Mouse (Mus musculus) macrophage (primary cell): Measurements from ENCODE around the gene Exoc4. TPM values are rescaled to one million over a fixed set of nuclear protein-coding genes. Genes with fewer than 3 reads are reported as not detected.

Experiments
- H3K27ac ChIP-seq: fragments of 350-480 bp; formaldehyde crosslinking; 2 replicates; pipeline ENCODE4 v1.9.0; 2021
- H3K36me3 ChIP-seq: fragments of 350-480 bp; formaldehyde crosslinking; 2 replicates; pipeline ENCODE4 v1.9.0; 2021; ENCODE audit errors: inconsistent target
- H3K4me3 ChIP-seq: fragments of 350-480 bp; formaldehyde crosslinking; 2 replicates; pipeline ENCODE4 v1.9.0; 2021; ENCODE audit errors: inconsistent target
- H3K79me2 ChIP-seq: fragments of 350-480 bp; formaldehyde crosslinking; 2 replicates; pipeline ENCODE4 v1.9.0; 2021; ENCODE audit errors: inconsistent target
- WGBS: methylation state at CpG from one replicate; pipeline ENCODE4 v1.1.7; 2026; ENCODE audit warnings: inconsistent platforms; ENCODE audit not compliant: missing documents; 5-methylcytosine and 5-hydroxymethylcytosine counted together
- polyA plus RNA-seq: library from polyadenylated mRNA; stranded (reverse); fragments of 250-400 nt; gene quantifications from 3 replicates; pipeline ENCODE4 v1.2.4, GENCODE M21; 2018; ENCODE audit warnings: inconsistent platforms

Gene Exoc4
- polyA plus RNA-seq, 1 experiment from 2014 or later, result 52.1 TPM

DNA sequence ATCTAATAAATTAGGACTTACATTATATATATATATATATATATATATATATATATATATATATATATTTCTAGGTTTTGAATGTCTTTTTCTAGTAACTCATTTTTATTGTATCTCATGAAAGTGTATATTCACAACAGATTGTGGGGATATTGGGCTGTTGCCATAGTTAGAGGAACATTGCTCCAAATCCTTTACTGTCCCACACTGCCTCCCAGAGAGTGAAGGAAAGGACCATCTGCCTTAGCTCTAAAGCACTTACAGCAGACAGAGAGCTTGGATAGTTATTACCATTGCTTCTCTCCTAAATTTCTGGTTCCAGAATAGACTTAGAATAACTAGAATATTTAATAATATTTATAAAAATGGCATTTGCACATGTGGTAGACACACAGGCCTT, 512.7 kb downstream of the Exoc4 start:
- Histone ChIP-seq H3K4me3 (no peak overlapping the region), H3K79me2 (no peaks in the 10 kb centered on the region), H3K27ac (no peak overlapping the region), H3K36me3 (no peaks in the 10 kb centered on the region)

DNA sequence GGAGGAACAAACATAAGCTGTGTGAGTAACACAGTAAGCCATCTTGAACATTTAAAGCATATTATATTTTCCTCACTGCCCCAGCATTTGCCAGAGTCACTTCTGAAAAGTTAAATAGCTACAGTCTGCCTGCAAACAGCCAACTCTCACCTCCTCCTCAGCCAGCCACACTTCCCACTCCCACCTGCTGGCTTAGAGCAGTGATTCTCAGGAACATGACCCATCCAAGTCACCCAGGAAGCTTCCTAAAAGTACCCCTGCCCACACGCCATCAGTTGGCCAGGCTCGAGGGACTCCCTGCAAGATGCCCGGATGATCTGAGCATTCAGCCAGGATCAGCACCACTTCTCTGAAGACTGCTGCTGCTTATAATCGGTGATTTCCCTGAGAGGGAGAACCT, 514.4 kb downstream of the Exoc4 start:
- no peak overlapping the region for H3K4me3 ChIP-seq
- WGBS, result 87% methylated on average over 4 of the region's 4 CpGs

DNA sequence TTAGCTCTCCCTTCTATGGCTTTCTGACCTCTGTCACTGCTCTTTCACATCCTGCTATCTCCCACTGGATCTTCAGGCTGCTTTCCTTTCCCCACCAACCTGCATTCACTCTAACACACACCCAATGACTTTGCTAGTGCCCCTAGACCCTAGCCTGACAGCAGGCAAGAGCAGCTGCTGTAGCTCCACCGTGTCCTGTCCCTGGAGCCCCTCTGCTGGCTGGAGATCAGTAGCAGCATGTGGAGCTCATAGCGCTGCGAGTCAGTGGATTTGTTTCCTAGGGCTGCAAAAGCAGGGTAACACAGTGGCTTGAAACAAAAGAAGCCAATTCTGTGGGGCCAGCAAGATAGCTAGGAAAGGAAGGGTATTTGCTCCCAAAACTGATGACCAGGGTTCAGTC, 515.1 kb downstream of the Exoc4 start:
- Histone ChIP-seq H3K79me2 (no peaks in the 10 kb centered on the region), H3K36me3 (no peaks in the 10 kb centered on the region), H3K4me3 (no peak overlapping the region), H3K27ac (no peak overlapping the region)
- WGBS, result 85% methylated on average over 3 of the region's 3 CpGs

More for the DNA sequence above, 514.4 kb downstream of the Exoc4 start:
- no peak overlapping the region for H3K27ac ChIP-seq
- no peaks in the 10 kb centered on the region for H3K36me3 ChIP-seq
- H3K79me2 ChIP-seq, result no peaks in the 10 kb centered on the region

DNA sequence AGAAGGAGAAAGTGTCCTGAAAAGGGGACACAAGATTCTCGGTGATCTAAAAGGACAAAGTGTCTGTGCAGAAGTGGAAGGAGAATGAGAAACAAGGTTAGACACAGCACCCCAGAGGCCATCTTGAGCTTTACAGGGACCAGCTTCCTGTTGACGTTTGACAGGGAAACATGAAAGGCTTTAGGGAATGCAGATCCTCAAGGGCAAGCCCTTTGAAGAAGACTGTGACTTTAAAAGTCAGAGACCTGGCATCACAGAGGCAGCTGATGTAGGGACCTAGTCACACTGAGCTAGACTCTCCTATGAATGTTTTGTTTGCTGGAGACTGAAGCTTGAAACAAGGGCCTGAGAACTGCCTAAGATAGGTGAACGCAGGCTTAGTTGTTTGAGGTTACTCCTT, 520.4 kb downstream of the Exoc4 start:
- Histone ChIP-seq H3K27ac (no peak overlapping the region), H3K79me2 (no peaks in the 10 kb centered on the region), H3K4me3 (no peak overlapping the region), H3K36me3 (no peaks in the 10 kb centered on the region)
- WGBS, result 87% methylated on average over 3 of the region's 3 CpGs

DNA sequence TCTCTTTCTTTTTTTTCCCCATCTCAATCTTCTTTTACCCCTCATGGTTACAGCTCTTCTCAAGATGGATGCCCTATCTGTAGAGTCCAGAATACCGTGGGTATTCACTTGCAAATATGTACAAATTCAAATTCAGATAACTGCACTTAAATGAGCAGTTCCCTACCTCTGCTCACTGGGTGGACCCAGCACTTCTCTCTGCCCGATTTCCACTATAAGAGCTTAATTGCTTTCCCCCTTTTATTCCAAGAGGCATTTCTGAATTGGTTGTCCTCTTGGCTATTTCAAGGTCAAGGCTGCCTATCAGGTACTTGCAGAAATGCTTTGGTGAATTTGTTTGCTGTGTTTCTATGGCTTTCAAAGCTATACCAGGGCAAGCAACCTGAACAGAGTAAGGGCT, 521.1 kb downstream of the Exoc4 start:
- Histone ChIP-seq H3K4me3 (no peak overlapping the region), H3K36me3 (no peaks in the 10 kb centered on the region), H3K27ac (no peak overlapping the region), H3K79me2 (no peaks in the 10 kb centered on the region)
- WGBS, result 84% methylated on average over 2 of the region's 2 CpGs

DNA sequence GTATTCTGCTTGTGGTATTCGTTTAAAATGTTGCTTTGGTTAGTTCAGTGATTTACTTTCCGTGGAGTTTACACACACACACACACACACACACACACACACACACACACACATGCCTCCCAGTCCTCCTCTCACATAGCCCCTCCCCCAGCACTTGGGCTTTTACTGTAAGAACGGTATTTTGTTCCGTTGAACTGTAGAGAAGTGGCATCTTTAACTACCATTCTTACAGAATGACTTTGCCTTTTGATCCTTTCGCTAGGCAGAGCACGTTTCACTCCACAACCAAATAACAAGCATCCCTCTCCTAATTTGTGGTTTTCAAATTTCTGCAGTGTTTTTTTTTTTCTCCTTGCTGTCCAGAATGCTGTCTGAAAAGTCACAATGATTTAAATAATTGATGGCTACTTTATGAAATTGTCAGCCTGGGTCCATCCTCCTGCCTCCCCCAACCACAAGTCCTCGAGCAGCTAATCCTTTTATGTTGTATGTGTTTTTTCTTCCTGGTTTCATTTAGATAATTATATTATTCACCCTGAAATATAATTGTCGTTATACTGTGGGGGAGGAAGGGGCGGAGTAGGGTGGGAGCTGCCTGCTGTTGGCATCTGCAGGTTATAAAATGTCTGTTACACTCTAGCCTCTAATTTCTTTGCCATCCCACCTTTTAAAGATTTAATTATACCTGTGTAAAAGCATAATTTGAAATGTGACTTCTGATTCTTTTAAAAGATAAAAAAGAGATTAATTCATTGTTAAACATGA, 523.8 kb downstream of the Exoc4 start:
- no peak overlapping the region for H3K27ac ChIP-seq
- H3K4me3 ChIP-seq, result no peak overlapping the region
- no peaks in the 10 kb centered on the region for H3K36me3 ChIP-seq
- WGBS, result 87% methylated on average over 6 of the region's 9 CpGs
- no peaks in the 10 kb centered on the region for H3K79me2 ChIP-seq

DNA sequence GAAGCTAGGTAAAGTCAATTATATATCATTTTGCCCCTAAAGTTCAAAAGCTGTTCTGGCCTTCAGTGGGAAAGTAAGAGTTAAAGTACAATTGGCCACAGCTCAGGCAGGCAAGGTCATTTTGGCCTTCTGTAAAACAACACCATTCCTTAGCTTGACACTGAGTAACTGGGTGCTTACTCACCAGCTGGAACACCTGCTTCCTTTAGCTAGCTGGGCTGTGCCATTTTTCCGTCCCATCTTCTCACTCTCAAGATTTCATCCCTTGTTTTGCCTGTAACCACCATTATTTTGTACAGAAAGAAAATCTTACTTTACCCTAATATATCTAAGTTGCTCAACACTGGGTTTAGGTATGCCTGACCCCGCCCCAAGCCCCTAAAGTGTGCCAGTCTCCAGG, 543.7 kb downstream of the Exoc4 start:
- no peak overlapping the region for H3K4me3 ChIP-seq
- H3K79me2 ChIP-seq, result no peaks in the 10 kb centered on the region
- no peaks in the 10 kb centered on the region for H3K36me3 ChIP-seq
- no peak overlapping the region for H3K27ac ChIP-seq
- WGBS, result 97% methylated on average over 2 of the region's 2 CpGs

DNA sequence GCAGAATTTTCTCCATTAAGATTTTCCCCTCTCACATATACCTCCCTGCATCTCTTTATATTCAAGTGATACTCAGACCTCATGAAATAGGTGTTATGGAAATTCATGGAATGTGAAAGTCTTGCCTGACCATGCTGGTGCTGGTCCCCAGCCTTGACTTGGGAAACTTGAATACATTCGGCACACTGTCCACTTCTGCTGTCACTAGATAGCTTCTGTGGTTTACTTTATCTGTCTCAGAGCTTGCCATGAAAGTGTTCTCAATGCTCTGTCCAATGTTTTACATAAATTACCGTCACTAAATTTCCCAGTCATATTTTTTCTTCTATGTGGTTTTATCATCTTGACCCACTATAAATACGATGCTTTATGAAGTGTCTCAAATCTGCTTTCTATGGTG, 552.4 kb downstream of the Exoc4 start:
- WGBS, result 100% methylated on average over 3 of the region's 3 CpGs
- Histone ChIP-seq H3K79me2 (no peaks in the 10 kb centered on the region), H3K36me3 (no peaks in the 10 kb centered on the region), H3K4me3 (no peak overlapping the region), H3K27ac (no peak overlapping the region)

DNA sequence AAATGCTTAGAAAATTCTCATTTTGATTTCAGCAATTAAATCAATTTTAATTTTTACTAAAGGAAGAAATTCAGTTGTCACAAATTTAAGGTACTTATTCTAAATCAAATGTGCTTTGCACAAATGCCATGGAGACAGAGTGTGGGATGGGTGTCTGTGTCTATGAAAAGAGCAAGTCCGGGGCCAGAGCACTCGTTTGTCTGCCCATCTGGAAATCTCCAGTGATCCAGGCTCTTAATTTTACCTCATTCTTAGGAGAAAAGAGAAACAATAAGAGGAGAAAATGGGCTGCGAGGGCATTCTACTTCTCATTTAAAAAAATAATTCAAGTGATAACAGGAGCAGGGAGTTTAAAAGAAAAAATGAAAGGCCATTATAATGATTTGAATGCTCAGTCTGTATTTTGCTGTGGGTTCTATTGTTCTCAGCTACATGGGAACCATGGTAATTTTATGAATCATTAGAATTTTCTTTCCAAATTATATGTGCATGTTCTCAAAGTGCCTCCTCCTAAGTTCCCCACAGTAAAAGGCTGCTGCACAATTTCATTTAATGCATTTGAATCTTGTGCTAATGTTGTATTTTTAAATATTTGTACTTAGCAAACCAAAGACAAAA, 554.7 kb downstream of the Exoc4 start:
- no peaks in the 10 kb centered on the region for H3K79me2 ChIP-seq
- no peaks in the 10 kb centered on the region for H3K36me3 ChIP-seq
- 98% methylated on average over 3 of the region's 3 CpGs for WGBS
- no peak overlapping the region for H3K4me3 ChIP-seq
- H3K27ac ChIP-seq, result no peak overlapping the region

DNA sequence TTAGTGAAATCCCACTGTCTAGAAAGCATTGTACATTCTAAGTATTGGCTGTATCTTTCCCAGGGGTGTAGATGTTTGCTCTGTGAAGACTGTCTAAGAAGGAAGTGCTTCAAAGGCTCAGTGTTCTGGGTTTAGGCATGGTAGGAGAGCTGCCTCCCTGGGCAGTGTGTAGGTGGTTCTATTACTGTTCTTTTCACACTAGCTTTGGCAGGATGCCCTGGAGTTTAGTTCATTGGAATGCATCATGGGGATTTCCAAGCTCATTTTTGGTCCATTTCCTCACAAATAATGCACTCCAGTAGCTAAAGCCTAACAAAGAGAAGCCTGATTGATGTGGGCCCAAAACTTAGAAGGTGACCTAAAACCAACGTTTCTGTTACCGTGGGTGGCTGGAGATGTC, 555.9 kb downstream of the Exoc4 start:
- Histone ChIP-seq H3K4me3 (no peak overlapping the region), H3K36me3 (no peaks in the 10 kb centered on the region), H3K79me2 (no peaks in the 10 kb centered on the region), H3K27ac (no peak overlapping the region)
- 95% methylated on average over 2 of the region's 2 CpGs for WGBS

DNA sequence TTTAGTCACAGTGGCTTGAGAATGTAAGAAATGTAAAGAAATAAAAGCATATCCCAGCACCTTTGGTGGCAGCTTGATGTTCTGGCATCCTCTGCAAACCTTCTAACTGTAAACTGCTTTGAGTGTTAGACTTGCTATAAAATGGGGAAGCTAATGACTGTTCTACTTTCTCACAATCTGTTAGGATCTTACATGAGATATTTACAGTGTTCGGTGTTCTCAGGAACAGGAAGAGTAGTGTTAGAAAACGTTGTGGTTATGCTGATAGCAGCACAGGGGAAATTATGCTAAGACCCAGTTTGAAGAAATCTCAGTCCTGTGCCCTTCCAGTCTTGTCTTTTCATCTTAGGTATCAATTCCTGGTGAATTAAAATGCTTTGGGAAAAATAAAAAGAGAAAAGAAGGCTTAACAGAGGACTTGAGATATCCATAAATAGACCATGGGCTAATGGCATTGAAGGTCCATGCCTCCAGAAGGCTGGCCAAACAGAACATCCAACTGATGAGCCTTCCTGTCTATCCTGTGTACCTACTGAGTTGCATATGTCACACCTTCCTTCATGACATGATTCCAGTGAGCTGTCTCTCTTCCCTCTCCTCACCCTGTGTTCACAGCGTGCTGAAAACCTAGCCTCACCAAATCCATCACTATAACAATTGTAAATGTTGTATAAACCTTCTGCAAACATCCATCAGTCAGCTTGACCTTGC, 557.3 kb downstream of the Exoc4 start:
- Histone ChIP-seq H3K79me2 (no peaks in the 10 kb centered on the region), H3K4me3 (no peak overlapping the region), H3K36me3 (no peaks in the 10 kb centered on the region), H3K27ac (no peak overlapping the region)
- 36% methylated on average over 3 of the region's 3 CpGs for WGBS

DNA sequence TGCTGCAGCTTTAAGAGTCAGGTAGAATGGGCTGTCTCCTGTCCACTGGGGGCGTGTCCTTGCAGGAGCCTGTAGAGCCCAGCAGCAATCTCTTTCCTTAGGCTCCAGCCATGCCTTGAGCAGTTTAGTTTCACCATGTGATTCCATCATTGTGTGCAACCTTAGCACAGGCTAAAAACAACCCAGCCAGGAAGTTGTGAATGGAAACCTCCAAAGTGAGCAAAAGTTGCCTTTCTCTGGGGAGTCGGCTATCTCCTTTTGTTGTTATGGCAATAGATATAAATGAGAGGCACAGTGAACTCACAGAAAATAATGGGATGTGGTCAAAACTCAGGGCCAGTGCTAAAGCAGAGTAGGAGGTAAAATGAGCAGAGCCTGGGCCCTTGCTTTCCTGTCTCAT, 565.5 kb downstream of the Exoc4 start:
- Histone ChIP-seq H3K27ac (no peak overlapping the region), H3K79me2 (no peaks in the 10 kb centered on the region), H3K36me3 (no peaks in the 10 kb centered on the region), H3K4me3 (no peak overlapping the region)
- 87% methylated on average over 2 of the region's 2 CpGs for WGBS

DNA sequence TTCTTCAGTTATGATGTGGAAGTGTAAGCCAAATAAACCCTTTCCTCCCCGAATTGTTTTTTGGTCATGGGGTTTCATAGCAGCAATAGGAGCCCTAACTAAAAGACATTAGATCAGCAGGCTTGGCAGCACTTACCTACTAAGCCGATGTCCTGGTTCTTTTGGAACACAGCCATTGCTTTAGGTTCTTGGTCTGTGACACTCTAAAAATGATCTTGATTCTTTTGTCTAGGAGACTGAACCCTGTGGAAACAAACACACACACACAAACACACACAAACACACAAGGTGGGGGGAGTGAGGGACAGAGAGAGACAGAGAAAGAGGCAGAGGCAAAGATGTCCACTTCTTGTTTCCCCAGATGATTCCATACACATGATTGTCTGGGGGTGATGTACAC, 574.3 kb downstream of the Exoc4 start:
- Histone ChIP-seq H3K27ac (peak overlapping the region; percentile 78), H3K79me2 (no peaks in the 10 kb centered on the region), H3K36me3 (no peaks in the 10 kb centered on the region), H3K4me3 (no peak overlapping the region)
- 87% methylated on average over 2 of the region's 2 CpGs for WGBS

DNA sequence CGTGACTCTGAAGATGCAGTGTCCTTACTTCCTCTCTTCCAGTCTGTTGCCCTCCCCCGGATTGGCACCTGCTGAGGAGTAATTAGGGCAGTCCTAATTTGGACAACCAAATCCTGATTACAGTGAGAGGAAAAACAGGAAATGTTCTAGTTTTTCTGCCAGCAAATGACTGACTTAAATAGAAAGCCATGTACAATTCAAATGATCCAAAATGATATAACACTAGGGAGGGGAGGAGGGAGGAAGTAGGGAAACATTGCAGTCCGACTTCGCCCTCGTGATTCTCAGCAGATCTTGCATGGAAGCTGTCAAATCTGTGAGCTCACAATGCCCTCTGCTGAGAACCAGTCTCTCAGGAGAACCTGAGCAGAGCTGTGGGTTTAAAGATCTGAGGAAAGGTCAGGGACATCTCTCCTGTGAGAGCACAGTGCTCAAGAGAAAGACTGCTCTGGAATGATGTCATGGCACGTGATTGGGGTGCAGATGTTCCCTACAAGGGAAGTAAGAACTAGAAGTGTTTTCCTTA, 575.0 kb downstream of the Exoc4 start:
- Histone ChIP-seq H3K4me3 (no peak overlapping the region), H3K27ac (peak overlapping the region; percentile 78), H3K36me3 (no peaks in the 10 kb centered on the region), H3K79me2 (no peaks in the 10 kb centered on the region)
- whole genome bisulfite sequencing, result 70% methylated on average over 6 of the region's 6 CpGs

DNA sequence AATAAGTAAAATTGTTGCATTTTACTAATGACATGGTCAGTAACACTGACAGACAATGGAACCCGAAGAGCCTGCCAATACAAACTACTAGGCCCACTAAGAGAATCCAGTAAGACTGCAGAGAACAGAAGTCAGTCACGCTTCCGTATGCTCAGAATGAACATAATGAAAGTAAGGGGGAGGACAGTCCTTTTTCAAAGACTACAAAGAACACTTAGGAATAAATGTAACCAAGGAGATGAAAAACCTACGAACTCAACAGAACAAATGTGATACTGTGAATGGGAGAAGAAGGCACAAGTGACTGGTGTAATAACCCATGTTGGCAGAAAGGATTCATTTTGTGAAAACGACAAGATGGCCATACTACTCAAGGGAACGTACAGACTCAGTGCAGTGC, 579.6 kb downstream of the Exoc4 start:
- H3K4me3 ChIP-seq, result no peak overlapping the region

More for the DNA sequence above, 579.6 kb downstream of the Exoc4 start:
- H3K36me3 ChIP-seq, result no peaks in the 10 kb centered on the region
- no peaks in the 10 kb centered on the region for H3K79me2 ChIP-seq
- no peak overlapping the region for H3K27ac ChIP-seq
- 94% methylated on average over 6 of the region's 6 CpGs for WGBS
